Mouse (Mus musculus) small intestine, adult 2 months (tissue): ENCODE results near the gene R3hdm1. TPM values are rescaled to one million over a fixed set of nuclear protein-coding genes. Genes with fewer than 3 reads are reported as not detected.

Experiments used
- H3K27ac ChIP-seq: fragments of 200-500 bp; 2 replicates; pipeline ENCODE4 v1.5.1; 2012; ENCODE audit warnings: low read depth, low read length, control low read depth, inconsistent platforms; ENCODE audit not compliant: insufficient read depth
- H3K27me3 ChIP-seq: fragments of 200-500 bp; 2 replicates; pipeline ENCODE4 v1.6.1; 2012; ENCODE audit warnings: mild to moderate bottlenecking, moderate library complexity, low read length, inconsistent platforms; ENCODE audit not compliant: control insufficient read depth, insufficient read depth
- H3K36me3 ChIP-seq: fragments of 200-500 bp; 2 replicates; pipeline ENCODE4 v1.6.1; 2012; ENCODE audit warnings: mild to moderate bottlenecking, low read length, control low read depth, inconsistent platforms; ENCODE audit not compliant: control insufficient read depth, insufficient read depth
- H3K4me1 ChIP-seq: fragments of 200-500 bp; 2 replicates; pipeline ENCODE4 v1.6.1; 2012; ENCODE audit warnings: low read length, inconsistent platforms, mixed read lengths; ENCODE audit not compliant: control insufficient read depth, insufficient read depth, insufficient read length
- H3K4me3 ChIP-seq: fragments of 200-500 bp; 2 replicates; pipeline ENCODE4 v1.5.1; 2012; ENCODE audit warnings: low read depth, mild to moderate bottlenecking, control low read depth, inconsistent platforms, low read length, moderate library complexity
- CTCF ChIP-seq: fragments of 200-500 bp; IDR thresholded peaks from 2 replicates; pipeline ENCODE4 v1.5.1; 2012; ENCODE audit warnings: low read depth, mild to moderate bottlenecking, control low read depth, inconsistent platforms, low read length, moderate library complexity, mixed read lengths; ENCODE audit not compliant: insufficient replicate concordance, insufficient read length; ENCODE audit errors: extremely low read depth
- POLR2A ChIP-seq: fragments of 200-500 bp; IDR thresholded peaks from 2 replicates; pipeline ENCODE4 v1.6.1; 2012; ENCODE audit warnings: low read depth, mild to moderate bottlenecking, control low read depth, inconsistent platforms, low read length, moderate library complexity
- WGBS: fragments of 180-500 bp; shearing (Covaris S2); methylation state at CpG from one replicate; pipeline ENCODE4 v1.1.7; 2018; 5-methylcytosine and 5-hydroxymethylcytosine counted together
- polyA plus RNA-seq: library from polyadenylated mRNA; depleted of rRNA; stranded (reverse); fragments of >200 nt; gene quantifications from 2 replicates; pipeline ENCODE4 v1.2.3, GENCODE M21; 2012

The R3hdm1 gene
- polyA plus RNA-seq, 1 experiment, result 39.6 TPM

DNA sequence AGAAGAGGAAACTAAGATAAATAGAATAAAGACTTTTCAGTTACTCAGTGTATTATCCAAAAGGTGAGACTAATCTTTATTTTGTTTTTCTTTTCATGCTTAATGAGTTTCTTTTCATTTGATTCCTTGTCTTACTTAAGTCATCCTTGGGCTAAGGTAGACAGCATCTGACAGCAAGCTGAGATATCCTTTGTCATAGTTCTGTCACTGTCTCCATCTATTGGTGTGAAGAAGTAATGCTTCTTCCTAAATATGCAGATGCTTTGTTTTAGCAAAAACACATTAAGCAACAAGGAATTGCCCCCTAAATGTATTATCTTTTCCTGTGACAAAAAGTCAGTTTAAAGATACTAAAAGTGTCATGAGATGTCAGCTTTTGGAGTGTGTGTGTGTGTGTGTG, 37.9 kb downstream of the R3hdm1 start:
- Histone ChIP-seq H3K36me3 (no peaks in the 10 kb centered on the region), H3K27me3 (no peaks in the 10 kb centered on the region), H3K27ac (no peak overlapping the region), H3K4me3 (no peak overlapping the region), H3K4me1 (no peaks in the 10 kb centered on the region)
- TF ChIP-seq POLR2A (no peak), CTCF (no peak)

DNA sequence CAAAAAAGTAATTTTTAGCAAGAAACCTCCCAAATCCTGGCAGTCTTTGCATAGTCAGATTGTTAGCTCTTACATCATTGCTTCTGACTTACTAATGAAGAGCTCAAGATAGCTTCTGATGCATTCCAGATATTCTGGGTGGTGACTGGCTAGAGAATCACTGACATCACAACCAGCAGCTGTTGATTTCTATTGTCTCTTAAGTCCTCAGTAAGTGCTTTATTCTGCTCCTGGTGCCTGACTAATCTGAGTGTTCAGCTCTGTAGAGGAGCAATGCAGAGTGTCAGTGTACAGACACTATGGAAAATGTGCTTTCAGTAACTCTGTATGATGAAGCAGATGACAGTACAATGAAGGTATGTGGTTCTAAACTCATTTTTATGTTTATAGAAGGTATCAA, 38.6 kb downstream of the R3hdm1 start:
- Histone ChIP-seq H3K4me1 (no peaks in the 10 kb centered on the region), H3K27ac (no peak overlapping the region), H3K36me3 (no peaks in the 10 kb centered on the region), H3K4me3 (no peak overlapping the region), H3K27me3 (no peaks in the 10 kb centered on the region)
- TF ChIP-seq POLR2A, result no peak
- TF ChIP-seq CTCF, result no peak

DNA sequence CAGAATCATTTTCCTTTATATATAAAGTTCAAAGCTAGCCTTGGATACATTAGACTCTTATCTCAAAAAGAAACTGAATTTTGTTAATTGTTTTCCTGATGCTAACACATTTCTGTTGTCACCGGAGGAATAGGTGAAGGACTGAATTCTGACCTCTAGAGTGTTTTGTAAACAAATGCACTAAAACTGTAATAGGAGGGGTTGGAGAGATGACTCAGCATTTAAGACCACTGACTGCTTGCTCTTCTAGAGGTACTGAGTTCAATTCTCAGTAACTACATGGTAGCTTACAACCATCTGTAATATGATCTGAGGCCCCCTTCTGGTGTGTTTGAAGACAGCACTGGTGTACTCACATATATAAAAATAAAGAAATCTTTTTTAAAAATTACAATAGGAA, 63.9 kb downstream of the R3hdm1 start:
- WGBS, result 77% methylated on average over 1 of the region's 1 CpGs
- TF ChIP-seq CTCF, result no peak
- no peak for TF ChIP-seq POLR2A
- no peak overlapping the region for H3K27ac ChIP-seq

DNA sequence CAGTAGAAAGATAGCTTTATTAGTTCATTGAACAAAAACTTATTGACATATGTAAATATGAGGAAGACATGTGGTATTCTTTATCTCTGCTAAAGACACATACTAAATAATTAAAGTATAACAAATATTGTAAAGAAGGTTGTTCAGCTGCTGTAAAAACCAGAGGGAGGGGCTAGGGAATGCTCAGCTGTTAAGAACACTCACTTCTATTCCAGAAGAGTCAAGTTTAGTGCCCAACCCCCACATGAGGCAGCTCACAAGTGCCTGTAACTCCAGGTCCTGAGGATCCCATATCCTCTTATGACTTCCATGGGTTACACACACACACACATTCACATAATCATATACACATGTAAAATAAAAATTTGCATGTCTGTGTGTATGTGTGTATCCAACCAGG, 67.0 kb downstream of the R3hdm1 start:
- no peak overlapping the region for H3K27ac ChIP-seq
- TF ChIP-seq CTCF, result no peak
- TF ChIP-seq POLR2A, result no peak
- H3K36me3 ChIP-seq, result peaks cover 4% of the 10 kb centered on the region
- no peak overlapping the region for H3K4me3 ChIP-seq
- no peaks in the 10 kb centered on the region for H3K27me3 ChIP-seq
- no peaks in the 10 kb centered on the region for H3K4me1 ChIP-seq

More for the DNA sequence above, 63.9 kb downstream of the R3hdm1 start:
- Histone ChIP-seq H3K4me1 (no peaks in the 10 kb centered on the region), H3K4me3 (no peak overlapping the region), H3K36me3 (0 out of 2 replicates have a peak, but pooled peaks cover 1% of the 10 kb centered on the region), H3K27me3 (no peaks in the 10 kb centered on the region)

DNA sequence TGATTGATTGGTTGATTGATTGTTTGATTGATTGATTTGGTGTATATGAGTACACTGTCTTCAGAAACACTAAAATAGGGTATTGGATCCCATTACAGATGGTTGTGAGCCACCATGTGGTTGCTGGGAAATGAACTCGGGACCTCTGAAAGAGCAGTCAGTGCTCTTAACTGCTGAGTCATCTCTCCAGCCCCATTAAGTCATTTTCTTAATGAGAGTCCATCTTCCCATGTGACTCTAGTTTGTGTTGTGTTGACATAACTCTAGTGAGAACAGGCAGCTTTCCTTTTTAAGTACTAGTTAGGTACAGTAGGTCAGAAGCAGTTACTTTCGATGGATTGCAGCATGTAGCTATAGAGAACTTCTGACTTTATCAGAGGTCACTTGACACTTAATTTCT, 88.3 kb downstream of the R3hdm1 start:
- Histone ChIP-seq H3K36me3 (peaks cover 27% of the 10 kb centered on the region), H3K27ac (no peak overlapping the region), H3K27me3 (no peaks in the 10 kb centered on the region), H3K4me1 (no peaks in the 10 kb centered on the region), H3K4me3 (no peak overlapping the region)
- TF ChIP-seq POLR2A (no peak), CTCF (no peak)
- 61% methylated on average over 2 of the region's 2 CpGs for WGBS

DNA sequence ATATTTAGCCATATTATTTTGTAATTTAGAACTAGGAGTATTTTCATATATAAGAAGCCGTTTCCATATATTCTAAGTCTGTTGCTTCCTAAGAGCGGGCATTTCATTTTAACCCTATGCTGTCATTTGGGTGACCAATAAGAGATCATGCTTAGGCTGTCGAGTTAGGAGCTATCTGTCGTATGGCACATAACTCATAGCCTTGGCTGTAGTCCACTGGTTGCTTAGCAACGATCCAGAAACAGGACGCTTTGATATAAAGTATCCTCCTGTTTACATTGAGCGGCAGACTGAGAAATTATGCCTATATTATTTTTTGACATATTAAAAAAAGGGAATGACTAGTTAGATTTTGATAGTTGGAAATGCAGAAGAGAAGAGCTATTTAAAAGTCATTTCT, 89.3 kb downstream of the R3hdm1 start:
- Histone ChIP-seq H3K27me3 (no peaks in the 10 kb centered on the region), H3K27ac (no peak overlapping the region), H3K36me3 (peaks cover 26% of the 10 kb centered on the region), H3K4me3 (no peak overlapping the region), H3K4me1 (no peaks in the 10 kb centered on the region)
- TF ChIP-seq POLR2A, result no peak
- 67% methylated on average over 7 of the region's 7 CpGs for WGBS

DNA sequence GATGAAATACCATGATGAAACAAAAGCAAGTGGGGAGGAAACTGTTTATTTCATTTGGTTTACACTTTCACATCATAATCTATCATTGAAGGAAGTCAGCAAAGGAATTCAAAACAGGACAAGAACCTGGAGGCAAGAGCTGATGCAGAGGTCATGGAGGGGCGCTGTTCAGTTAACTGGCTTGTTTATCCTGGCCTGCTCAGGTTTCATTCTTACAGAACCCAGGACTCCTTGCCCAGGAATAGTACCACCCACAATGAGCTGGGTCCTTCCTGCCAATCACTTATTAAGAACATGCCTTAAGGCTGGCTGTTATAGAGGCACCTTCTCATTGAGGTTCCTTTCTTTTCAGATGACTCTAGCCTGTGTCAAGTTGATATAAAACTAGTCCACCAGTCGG, 90.9 kb downstream of the R3hdm1 start:
- Histone ChIP-seq H3K27ac (no peak overlapping the region), H3K27me3 (no peaks in the 10 kb centered on the region), H3K36me3 (peaks cover 22% of the 10 kb centered on the region), H3K4me1 (no peaks in the 10 kb centered on the region), H3K4me3 (no peak overlapping the region)
- whole genome bisulfite sequencing, result 81% methylated on average over 2 of the region's 2 CpGs
- TF ChIP-seq CTCF (no peak), POLR2A (no peak)

DNA sequence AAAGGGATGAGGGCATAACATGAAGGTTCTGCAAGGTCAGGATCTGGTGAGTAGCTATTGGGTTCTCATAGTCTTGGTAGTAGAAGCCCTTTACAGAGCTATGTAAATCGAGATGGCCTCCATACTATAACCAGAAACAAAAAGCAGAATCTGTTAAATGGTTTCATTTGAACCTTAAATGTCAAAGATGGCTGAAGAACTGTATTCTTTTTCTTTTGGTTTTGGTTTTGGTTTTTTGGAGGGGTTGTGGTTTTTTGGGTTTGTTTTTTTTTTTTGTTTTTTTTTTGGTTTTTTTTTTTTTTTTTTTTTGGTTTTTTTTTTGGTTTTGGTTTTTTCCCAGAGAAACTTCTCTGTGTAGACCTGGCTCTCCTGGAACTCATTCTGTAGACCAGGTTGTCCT, 94.3 kb downstream of the R3hdm1 start:
- Histone ChIP-seq H3K27ac (no peak overlapping the region), H3K4me3 (no peak overlapping the region), H3K27me3 (no peaks in the 10 kb centered on the region), H3K4me1 (no peaks in the 10 kb centered on the region), H3K36me3 (peaks cover 21% of the 10 kb centered on the region)
- 80% methylated on average over 1 of the region's 1 CpGs for WGBS
- TF ChIP-seq CTCF (no peak), POLR2A (no peak)
